Comparison of ENCODE assay signal across 22 mouse cellular contexts in the genomic region with DNA sequence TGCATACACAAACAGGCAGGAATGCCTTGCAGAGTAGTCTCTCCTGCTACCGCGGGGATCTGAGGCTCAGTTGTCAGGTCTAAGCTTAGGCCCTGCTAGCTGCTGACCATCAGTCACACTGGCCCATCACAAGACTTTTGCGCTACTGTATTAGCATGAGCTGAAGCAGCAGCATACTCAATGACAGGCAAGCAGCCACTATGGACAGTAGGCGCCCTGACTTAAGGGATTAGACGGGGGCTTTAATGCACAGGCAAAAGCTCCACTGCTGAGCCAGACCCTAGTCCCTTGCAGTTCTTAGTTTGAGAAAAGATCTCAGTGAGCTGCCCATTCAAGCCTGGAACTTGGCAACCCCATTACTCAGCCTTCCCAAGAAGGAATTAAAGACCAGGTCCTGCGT.
DNase-seq lines count a peak whose midpoint lies in the region; ATAC-seq lines count a peak whose summit lies in the region.
"Had no signal": no experiment of that assay in that cellular context is flagged by ENCODE, and none has a peak within 500 bp of the region (broad histone marks: within the 10 kb centered on the region; RNA-seq: fewer than 3 reads in every experiment).

No protein-coding gene starts in this region.

- no peaks in the 10 kb centered on the region for H3K4me1 ChIP-seq in midbrain, embryonic 13.5 days (replicated peaks)
- no peaks in the 10 kb centered on the region for H3K4me1 ChIP-seq in midbrain, embryonic 10.5 days
- H3K4me1 ChIP-seq: forebrain, embryonic 15.5 days; heart, embryonic 10.5 days; hindbrain, embryonic 12.5 days had no signal

- no peak overlapping the region for H3K4me3 ChIP-seq in midbrain, embryonic 13.5 days (replicated peaks)
- no peak overlapping the region for H3K4me3 ChIP-seq in midbrain, embryonic 10.5 days
- H3K4me3 ChIP-seq: forebrain, embryonic 15.5 days; heart, embryonic 10.5 days; hindbrain, embryonic 12.5 days had no signal

- H3K36me3 ChIP-seq in midbrain, embryonic 13.5 days, result peaks cover 20% of the 10 kb centered on the region
- H3K36me3 ChIP-seq in midbrain, embryonic 10.5 days, result peaks cover 48% of the 10 kb centered on the region

- no peaks in the 10 kb centered on the region for H3K9me3 ChIP-seq in midbrain, embryonic 13.5 days
- H3K9me3 ChIP-seq in midbrain, embryonic 10.5 days (replicated peaks), result no peaks in the 10 kb centered on the region
- H3K9me3 ChIP-seq: forebrain, embryonic 15.5 days; G1E; heart, embryonic 10.5 days; hindbrain, embryonic 12.5 days had no signal

- WGBS in midbrain, embryonic 13.5 days, result 66% methylated on average over 6 of the region's 6 CpGs
- WGBS in midbrain, embryonic 10.5 days, result 90% methylated on average over 6 of the region's 6 CpGs

- no peaks in the 10 kb centered on the region for H3K27me3 ChIP-seq in midbrain, embryonic 13.5 days
- no peaks in the 10 kb centered on the region for H3K27me3 ChIP-seq in midbrain, embryonic 10.5 days (ENCODE audit: low read depth, poor library complexity, severe bottlenecking)
- H3K27me3 ChIP-seq: forebrain, embryonic 15.5 days; hindbrain, embryonic 12.5 days had no signal

- H3K27ac ChIP-seq in midbrain, embryonic 13.5 days, result no peak overlapping the region
- H3K27ac ChIP-seq in midbrain, embryonic 10.5 days (replicated peaks), result no peak overlapping the region
- H3K27ac ChIP-seq: forebrain, embryonic 15.5 days; heart, embryonic 10.5 days; hindbrain, embryonic 12.5 days had no signal

- H3K9ac ChIP-seq in midbrain, embryonic 13.5 days (replicated peaks), result no peak overlapping the region
- H3K9ac ChIP-seq: forebrain, embryonic 15.5 days; hindbrain, embryonic 12.5 days had no signal

- no peak overlapping the region for H3K4me2 ChIP-seq in midbrain, embryonic 13.5 days (replicated peaks)
- H3K4me2 ChIP-seq: forebrain, embryonic 15.5 days; hindbrain, embryonic 12.5 days had no signal

- ATAC-seq in midbrain, embryonic 13.5 days, result peak; percentile 37; the same call in 1 of the 2 replicates
- ATAC-seq: CD4-positive, CD25-positive, alpha-beta regulatory T cell, adult 4 months; forebrain, embryonic 15.5 days; hindbrain, embryonic 16.5 days; inflammation-experienced regulatory T-cells, adult 6 months had no signal

- DNase-seq in embryo, embryonic 11 days, result peak; percentile 4
- no peak for DNase-seq in embryo, embryonic 9.5 days (ENCODE audit: extremely low spot score)
- DNase-seq in midbrain, embryonic 10.5 days (ENCODE audit: low spot score), result no peak
- DNase-seq in skeletal muscle tissue, adult 2 months (ENCODE audit: low read depth, low spot score), result peak; percentile 32
- no peak for DNase-seq in right cerebral cortex, postnatal 25 days
- DNase-seq in gastrocnemius, postnatal 4 days (ENCODE audit: low spot score in 2 of 2), result no peak
- DNase-seq: adrenal gland, adult 8-10 months; B cell, adult 2 months; cerebellum, adult 11-12 months; cerebellum, adult 9-10 months; cerebellum, postnatal 25 days; gastrocnemius, postnatal 14 days; heart, postnatal 10 days; heart, postnatal 4 days had no signal

Comparison
In these comparisons a context has a peak if more than half of its experiments do, and no peak if none do; other contexts are left out.
1. DNase-seq: peak in embryo, embryonic 11 days (single experiment) and skeletal muscle tissue, adult 2 months (single experiment); none in embryo, embryonic 9.5 days (single experiment), midbrain, embryonic 10.5 days (single experiment), right cerebral cortex, postnatal 25 days (single experiment) and gastrocnemius, postnatal 4 days (0 of 2).